In genomic region chr3:42830456-42830855, GRCm38 (mm10) we compare ENCODE assay signal across 28 mouse cellular contexts.
DNase-seq lines count a peak whose midpoint lies in the region; ATAC-seq lines count a peak whose summit lies in the region.
"Had no signal": no experiment of that assay in that cellular context is flagged by ENCODE, and none has a peak within 500 bp of the region (broad histone marks: within the 10 kb centered on the region; RNA-seq: fewer than 3 reads in every experiment).

No protein-coding gene starts in this region.

- ATAC-seq in midbrain, embryonic 13.5 days: peak; percentile 37; the same call in 1 of the 2 replicates
- ATAC-seq in forebrain, embryonic 14.5 days: peak; percentile 54; the same call in 1 of the 2 replicates
- ATAC-seq in hindbrain, embryonic 16.5 days: peak; percentile 34; the same call in 1 of the 2 replicates
- ATAC-seq in neural tube, embryonic 15.5 days (ENCODE audit: low FRiP score): peak; percentile 70
- ATAC-seq: intestine, embryonic 16.5 days; Patski had no signal

- H3K9me3 ChIP-seq in midbrain, embryonic 13.5 days: no peaks in the 10 kb centered on the region
- H3K9me3 ChIP-seq in midbrain, embryonic 10.5 days (replicated peaks): no peaks in the 10 kb centered on the region
- H3K9me3 ChIP-seq in forebrain, embryonic 14.5 days (replicated peaks; ENCODE audit: control insufficient read depth, low read length): no peaks in the 10 kb centered on the region
- no peaks in the 10 kb centered on the region for H3K9me3 ChIP-seq in hindbrain, embryonic 16.5 days (ENCODE audit: control insufficient read depth, low read length)
- no peaks in the 10 kb centered on the region for H3K9me3 ChIP-seq in neural tube, embryonic 15.5 days (replicated peaks)
- no peaks in the 10 kb centered on the region; the same call in 1 of the 2 replicates for H3K9me3 ChIP-seq in heart, embryonic 10.5 days
- H3K9me3 ChIP-seq: embryonic facial prominence, embryonic 13.5 days; limb, embryonic 10.5 days; liver, embryonic 15.5 days; lung, embryonic 15.5 days; megakaryocyte, embryonic 14.5 days had no signal

- no peaks in the 10 kb centered on the region for H3K36me3 ChIP-seq in midbrain, embryonic 13.5 days
- no peaks in the 10 kb centered on the region for H3K36me3 ChIP-seq in midbrain, embryonic 10.5 days
- H3K36me3 ChIP-seq in forebrain, embryonic 14.5 days (ENCODE audit: control insufficient read depth, insufficient read depth, low read length): no peaks in the 10 kb centered on the region
- no peaks in the 10 kb centered on the region for H3K36me3 ChIP-seq in hindbrain, embryonic 16.5 days (ENCODE audit: control insufficient read depth, insufficient read depth, low read length)
- no peaks in the 10 kb centered on the region for H3K36me3 ChIP-seq in neural tube, embryonic 15.5 days
- no peaks in the 10 kb centered on the region for H3K36me3 ChIP-seq in heart, embryonic 10.5 days
- H3K36me3 ChIP-seq: embryonic facial prominence, embryonic 13.5 days; G1E; limb, embryonic 10.5 days; liver, embryonic 15.5 days; lung, embryonic 15.5 days had no signal

- no peak overlapping the region for H3K4me2 ChIP-seq in midbrain, embryonic 13.5 days (replicated peaks)
- no peak overlapping the region for H3K4me2 ChIP-seq in forebrain, embryonic 14.5 days (ENCODE audit: low read length)
- H3K4me2 ChIP-seq in hindbrain, embryonic 16.5 days (ENCODE audit: low read length): no peak overlapping the region
- H3K4me2 ChIP-seq in neural tube, embryonic 15.5 days: no peak overlapping the region
- H3K4me2 ChIP-seq: embryonic facial prominence, embryonic 13.5 days; heart, embryonic 11.5 days; liver, embryonic 15.5 days; lung, embryonic 15.5 days had no signal

- no peak overlapping the region for H3K9ac ChIP-seq in midbrain, embryonic 13.5 days (replicated peaks)
- no peak overlapping the region for H3K9ac ChIP-seq in forebrain, embryonic 14.5 days (ENCODE audit: low read length)
- H3K9ac ChIP-seq in hindbrain, embryonic 16.5 days (ENCODE audit: low read depth, low read length): no peak overlapping the region
- no peak overlapping the region for H3K9ac ChIP-seq in neural tube, embryonic 15.5 days (replicated peaks)
- H3K9ac ChIP-seq: embryonic facial prominence, embryonic 13.5 days; liver, embryonic 15.5 days; lung, embryonic 15.5 days had no signal

- no peaks in the 10 kb centered on the region for H3K4me1 ChIP-seq in midbrain, embryonic 13.5 days (replicated peaks)
- no peaks in the 10 kb centered on the region for H3K4me1 ChIP-seq in midbrain, embryonic 10.5 days
- H3K4me1 ChIP-seq in forebrain, embryonic 14.5 days (ENCODE audit: control insufficient read depth, insufficient read depth, low read length): peaks cover 3% of the 10 kb centered on the region; the same call in 1 of the 2 replicates
- no peaks in the 10 kb centered on the region for H3K4me1 ChIP-seq in hindbrain, embryonic 16.5 days (ENCODE audit: control insufficient read depth, insufficient read depth, low read depth, low read length)
- H3K4me1 ChIP-seq in neural tube, embryonic 15.5 days: no peaks in the 10 kb centered on the region
- no peaks in the 10 kb centered on the region for H3K4me1 ChIP-seq in heart, embryonic 10.5 days
- H3K4me1 ChIP-seq: embryonic facial prominence, embryonic 13.5 days; limb, embryonic 10.5 days; liver, embryonic 15.5 days; lung, embryonic 15.5 days; megakaryocyte, embryonic 14.5 days had no signal

- no peak overlapping the region for H3K4me3 ChIP-seq in midbrain, embryonic 13.5 days (replicated peaks)
- no peak overlapping the region for H3K4me3 ChIP-seq in midbrain, embryonic 10.5 days
- H3K4me3 ChIP-seq in forebrain, embryonic 14.5 days (ENCODE audit: low read depth, low read length): no peak overlapping the region
- no peak overlapping the region for H3K4me3 ChIP-seq in hindbrain, embryonic 16.5 days (ENCODE audit: low read length)
- no peak overlapping the region for H3K4me3 ChIP-seq in neural tube, embryonic 15.5 days (replicated peaks)
- no peak overlapping the region for H3K4me3 ChIP-seq in heart, embryonic 10.5 days
- H3K4me3 ChIP-seq: embryonic facial prominence, embryonic 13.5 days; erythroblast, embryonic 14.5 days; gastrocnemius, adult 2 months; limb, embryonic 10.5 days; liver, embryonic 15.5 days; lung, embryonic 15.5 days; megakaryocyte, embryonic 14.5 days had no signal

- no peak overlapping the region for H3K27ac ChIP-seq in midbrain, embryonic 13.5 days
- no peak overlapping the region for H3K27ac ChIP-seq in midbrain, embryonic 10.5 days (replicated peaks)
- no peak overlapping the region for H3K27ac ChIP-seq in forebrain, embryonic 14.5 days (ENCODE audit: low read depth, low read length)
- no peak overlapping the region for H3K27ac ChIP-seq in hindbrain, embryonic 16.5 days (ENCODE audit: low read depth, low read length)
- no peak overlapping the region for H3K27ac ChIP-seq in neural tube, embryonic 15.5 days (replicated peaks)
- no peak overlapping the region for H3K27ac ChIP-seq in heart, embryonic 10.5 days
- H3K27ac ChIP-seq: embryonic facial prominence, embryonic 13.5 days; gastrocnemius, adult 2 months; limb, embryonic 10.5 days; liver, embryonic 15.5 days; lung, embryonic 15.5 days; stomach, postnatal 0 days had no signal

- WGBS in midbrain, embryonic 13.5 days: 46% methylated on average over 1 of the region's 1 CpGs
- 70% methylated on average over 1 of the region's 1 CpGs for WGBS in midbrain, embryonic 10.5 days
- 19% methylated on average over 1 of the region's 1 CpGs for WGBS in forebrain, embryonic 14.5 days
- 13% methylated on average over 1 of the region's 1 CpGs for WGBS in hindbrain, embryonic 16.5 days
- WGBS in neural tube, embryonic 15.5 days: 8% methylated on average over 1 of the region's 1 CpGs
- WGBS in heart, embryonic 10.5 days: 54% methylated on average over 1 of the region's 1 CpGs

- H3K27me3 ChIP-seq in midbrain, embryonic 13.5 days: no peaks in the 10 kb centered on the region
- no peaks in the 10 kb centered on the region for H3K27me3 ChIP-seq in midbrain, embryonic 10.5 days (ENCODE audit: low read depth, poor library complexity, severe bottlenecking)
- H3K27me3 ChIP-seq in forebrain, embryonic 14.5 days (replicated peaks; ENCODE audit: control insufficient read depth, insufficient read depth, low read length): no peaks in the 10 kb centered on the region
- no peaks in the 10 kb centered on the region for H3K27me3 ChIP-seq in hindbrain, embryonic 16.5 days (replicated peaks; ENCODE audit: control insufficient read depth, insufficient read depth, low read length)
- no peaks in the 10 kb centered on the region for H3K27me3 ChIP-seq in neural tube, embryonic 15.5 days (replicated peaks)
- no peaks in the 10 kb centered on the region for H3K27me3 ChIP-seq in heart, embryonic 10.5 days (ENCODE audit: insufficient read depth, poor library complexity, severe bottlenecking)
- H3K27me3 ChIP-seq: CH12.LX; embryonic facial prominence, embryonic 13.5 days; liver, embryonic 15.5 days; lung, embryonic 15.5 days; megakaryocyte, embryonic 14.5 days; Patski had no signal

- no peak for DNase-seq in midbrain, embryonic 10.5 days (ENCODE audit: low spot score)
- DNase-seq in forebrain, embryonic 14.5 days (ENCODE audit: low spot score): peak; percentile 62
- no peak for DNase-seq in gastrocnemius, postnatal 4 days (ENCODE audit: low spot score in 2 of 2)
- DNase-seq in heart, embryonic 10.5 days (ENCODE audit: low spot score): no peak
- DNase-seq: B cell, adult 2 months; cerebellum, adult 11-12 months; cerebellum, postnatal 25 days; gastrocnemius, adult 2 months; kidney, adult 9 months; kidney, postnatal 14 days; liver; lung, postnatal 36 days; right cerebral cortex, postnatal 14 days had no signal
